Mouse (Mus musculus): ENCODE data around the gene Cldn22. TPM values are rescaled to one million over a fixed set of nuclear protein-coding genes. Genes with fewer than 3 reads are reported as not detected.
A peak's percentile ranks its signal among the peaks of the same experiment; 100 is the strongest.

Gene Cldn22
- polyA plus RNA-seq, 1 experiment from 2014 or later: not detected

GRCm38 (mm10) chr8:47872361-47873107, 48.3 kb downstream of the Cldn22 start:
- Histone ChIP-seq H3K4me1 (peaks cover 3% of the 10 kb centered on the region), H3K9ac (no peak overlapping the region), H3K27ac (no peak overlapping the region), H3K4me3 (no peak overlapping the region), H3K9me3 (no peaks in the 10 kb centered on the region), H3K4me2 (replicated peaks) (no peak overlapping the region), H3K27me3 (no peaks in the 10 kb centered on the region), H3K36me3 (peaks cover 47% of the 10 kb centered on the region)
- peak; percentile 72; the same call in 1 of the 2 replicates for ATAC-seq (ENCODE audit: insufficient number of reproducible peaks, insufficient read depth, low FRiP score, low TSS enrichment)
- WGBS: 47% methylated on average over 13 of the region's 13 CpGs

- WGBS: 70% methylated on average over 13 of the region's 13 CpGs
- ATAC-seq (ENCODE audit: insufficient number of reproducible peaks, insufficient read depth, low FRiP score, low TSS enrichment): no peak
These were observed 50.4 kb downstream of the Cldn22 start for GRCm38 (mm10) chr8:47874497-47875178.

More at GRCm38 (mm10) chr8:47874497-47875178, 50.4 kb downstream of the Cldn22 start:
- no peak overlapping the region for H3K4me3 ChIP-seq
- peaks cover 3% of the 10 kb centered on the region for H3K4me1 ChIP-seq
- no peak overlapping the region for H3K27ac ChIP-seq
- H3K9me3 ChIP-seq: no peaks in the 10 kb centered on the region
- peaks cover 44% of the 10 kb centered on the region for H3K36me3 ChIP-seq
- no peak overlapping the region for H3K4me2 ChIP-seq (replicated peaks)
- H3K27me3 ChIP-seq: no peaks in the 10 kb centered on the region
- no peak overlapping the region for H3K9ac ChIP-seq

Other genes with a start within 250 kb of the Cldn22 start
- gene Ing2, start 148.9 kb upstream of the Cldn22 start, polyA plus RNA-seq (2016; fragmentation: Nextera tagmentation; extraction: Ambion mirVana): 16.6 and 18.9 TPM in 2 replicates
- gene Cdkn2aip, start 110.5 kb upstream of the Cldn22 start, polyA plus RNA-seq (2016; fragmentation: Nextera tagmentation; extraction: Ambion mirVana): 32.6 and 33.5 TPM in 2 replicates
- gene Cldn24, start 2.3 kb upstream of the Cldn22 start, polyA plus RNA-seq (2016; fragmentation: Nextera tagmentation; extraction: Ambion mirVana): not detected in 2 replicates
- gene Wwc2, start 166.4 kb downstream of the Cldn22 start, polyA plus RNA-seq (2016; fragmentation: Nextera tagmentation; extraction: Ambion mirVana): 17.8 and 18.6 TPM in 2 replicates